Mouse (Mus musculus) lung, postnatal 4 days (tissue): ENCODE measurements around the gene Mcee.

ENCODE experiments used
- DNase-seq, 2 experiments: peaks; one replicate each; pipeline ENCODE4 v3.0.0; 2021

Mcee gene

GRCm38 (mm10) chr7:64392122-64392818 is at the start of gene Mcee, which contains the start of gene Mphosph10:
TSS of gene Mcee (plus strand) at chr7:64392607.
TSS of gene Mphosph10 (minus strand) at chr7:64392268.
- DNase-seq, result peak; percentile 98 to 100

GRCm38 (mm10) chr7:64347813-64348212 is 44.6 kb upstream of the Mcee start:
- DNase-seq, result no peak

- no peak for DNase-seq
Observed at GRCm38 (mm10) chr7:64349147-64349861, 43.1 kb upstream of the Mcee start.

GRCm38 (mm10) chr7:64351087-64351486 is 41.3 kb upstream of the Mcee start:
- DNase-seq, result no peak

GRCm38 (mm10) chr7:64354206-64354605 is 38.2 kb upstream of the Mcee start:
- DNase-seq, result no peak

GRCm38 (mm10) chr7:64356661-64357060 is 35.7 kb upstream of the Mcee start:
- no peak for DNase-seq

- DNase-seq, result peak; percentile 77 to 86
Observed at GRCm38 (mm10) chr7:64357405-64357804, 35.0 kb upstream of the Mcee start.

- DNase-seq, result no peak
Observed at GRCm38 (mm10) chr7:64358666-64359065, 33.7 kb upstream of the Mcee start.

- DNase-seq, result no peak
Observed at GRCm38 (mm10) chr7:64359943-64360585, 32.3 kb upstream of the Mcee start.

- DNase-seq, result no peak
Observed at GRCm38 (mm10) chr7:64360586-64360945, 31.8 kb upstream of the Mcee start.

GRCm38 (mm10) chr7:64365863-64366262 is 26.5 kb upstream of the Mcee start:
- DNase-seq, result peak in 1 of 2 experiments; percentile 53

GRCm38 (mm10) chr7:64369841-64370240 is 22.6 kb upstream of the Mcee start:
- DNase-seq, result no peak

- DNase-seq, result no peak
Observed at GRCm38 (mm10) chr7:64371940-64372878, 20.2 kb upstream of the Mcee start.

GRCm38 (mm10) chr7:64373147-64373829 is 19.1 kb upstream of the Mcee start:
- no peak for DNase-seq

- DNase-seq, result peak; percentile 90 to 93
Observed at GRCm38 (mm10) chr7:64373830-64374562, 18.4 kb upstream of the Mcee start, which contains the start of gene Fan1. TSS of gene Fan1 (minus strand) at chr7:64374095.

- DNase-seq, result no peak
Observed at GRCm38 (mm10) chr7:64391479-64391878, 928 bp upstream of the Mcee start.

GRCm38 (mm10) chr7:64392819-64393151 is 378 bp downstream of the Mcee start:
- no peak for DNase-seq

- DNase-seq, result no peak
Observed at GRCm38 (mm10) chr7:64400725-64401124, 8.3 kb downstream of the Mcee start.

GRCm38 (mm10) chr7:64402452-64402851 is 10.0 kb downstream of the Mcee start:
- DNase-seq, result no peak

GRCm38 (mm10) chr7:64403989-64404388 is 11.6 kb downstream of the Mcee start:
- no peak for DNase-seq

- no peak for DNase-seq
Observed at GRCm38 (mm10) chr7:64424861-64425260, 32.5 kb downstream of the Mcee start.
